Mouse (Mus musculus): ENCODE data around the gene Kank3.
"Not testable (repeated sequence)": the region's sequence is repeated elsewhere in the genome, so short reads cannot be mapped to it uniquely, and the experiment has no call there.

Gene Kank3

GRCm38 (mm10) chr17:33808192-33808591, 2.1 kb upstream of the Kank3 start:
- no peak for DNase-seq

GRCm38 (mm10) chr17:33811142-33811516, 810 bp downstream of the Kank3 start:
- no peak for DNase-seq

DNA sequence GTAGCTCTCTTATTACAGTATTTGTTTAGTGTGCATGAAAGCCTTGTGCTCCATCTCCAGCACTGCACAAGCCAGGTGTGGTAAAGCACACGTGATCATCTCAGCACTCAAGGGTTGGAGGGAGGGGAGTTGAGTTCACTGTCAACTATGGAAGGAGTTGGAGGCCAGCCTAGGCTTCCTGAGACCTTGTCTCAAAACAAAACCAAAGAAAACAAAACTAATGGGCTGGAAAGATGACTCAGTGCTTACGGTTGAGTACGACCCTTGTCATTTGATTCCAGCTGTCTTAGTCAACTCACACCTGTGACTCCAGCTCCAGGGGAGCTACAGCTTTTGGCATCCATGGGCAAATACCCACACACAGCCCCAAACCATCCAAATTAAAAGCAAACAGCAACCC, 2.2 kb downstream of the Kank3 start:
- DNase-seq = no peak

GRCm38 (mm10) chr17:33812990-33813389, 2.7 kb downstream of the Kank3 start:
- no peak for DNase-seq

DNA sequence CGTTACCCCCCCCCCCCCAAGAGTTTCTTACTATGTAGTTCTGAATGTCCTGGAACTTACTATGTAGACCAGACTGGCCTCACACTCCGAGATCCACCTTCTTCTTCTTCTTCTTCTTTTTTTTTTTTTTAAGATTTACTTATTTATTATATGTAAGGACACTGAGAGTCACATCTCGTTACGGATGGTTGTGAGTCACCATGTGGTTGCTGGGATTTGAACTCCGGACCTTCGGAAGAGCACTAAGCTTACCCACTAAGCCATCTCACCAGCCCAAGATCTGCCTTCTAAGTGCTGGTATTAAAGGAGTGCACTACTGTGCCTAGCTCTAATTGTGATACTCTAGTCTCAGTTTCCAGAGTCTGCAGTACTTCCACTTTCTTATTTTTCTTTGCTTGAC, 5.1 kb downstream of the Kank3 start:
- no peak for DNase-seq

GRCm38 (mm10) chr17:33816612-33817011, 6.3 kb downstream of the Kank3 start:
- DNase-seq = no peak

GRCm38 (mm10) chr17:33817184-33817968, 7.1 kb downstream of the Kank3 start:
- DNase-seq = peak; percentile 82

DNA sequence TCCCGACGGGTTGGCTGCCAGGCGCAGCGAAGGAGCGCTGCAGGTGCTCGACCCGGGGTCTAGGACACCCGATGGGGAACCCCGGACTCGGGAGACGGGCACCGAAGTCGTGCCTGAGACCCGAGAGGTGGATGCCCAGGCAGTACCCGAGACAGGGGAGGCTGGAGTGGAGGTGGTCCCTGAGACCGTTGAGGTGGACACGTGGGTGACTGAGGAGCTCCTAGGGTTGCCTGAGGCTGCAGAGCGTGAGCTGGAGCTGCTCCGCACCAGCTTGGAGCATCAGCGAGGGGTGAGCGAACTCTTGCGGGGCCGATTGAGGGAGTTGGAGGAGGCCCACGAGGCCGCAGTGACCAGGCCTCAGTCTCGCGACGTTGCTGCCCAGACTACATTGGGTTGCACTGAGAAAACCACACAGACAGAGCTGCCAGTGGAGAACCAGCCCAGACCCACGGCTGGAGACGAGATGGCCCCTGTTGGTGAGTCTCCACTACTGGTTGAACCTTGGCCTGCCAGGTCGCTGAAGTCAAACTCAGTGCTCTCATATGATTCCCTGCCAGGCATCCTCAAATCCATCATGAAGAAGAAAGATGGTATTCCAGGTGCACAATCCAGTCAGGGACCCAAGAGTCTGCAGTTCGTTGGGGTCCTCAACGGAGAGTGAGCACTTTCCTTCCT, 7.8 kb downstream of the Kank3 start:
- DNase-seq = no peak

- DNase-seq = no peak
Measured at GRCm38 (mm10) chr17:33822436-33822959, 12.2 kb downstream of the Kank3 start.

- DNase-seq = not testable (repeated sequence)
Measured at GRCm38 (mm10) chr17:33823171-33823570, 12.9 kb downstream of the Kank3 start.

- peak; percentile 99 for DNase-seq
Measured at GRCm38 (mm10) chr17:33824084-33824996, 14.0 kb downstream of the Kank3 start, which contains the start of the genes Rps28 and Ndufa7. TSS of gene Rps28 (minus strand) at chr17:33824562. TSS of gene Ndufa7 (plus strand) at chr17:33824572.

GRCm38 (mm10) chr17:33824997-33825330, 14.6 kb downstream of the Kank3 start:
- not testable (repeated sequence) for DNase-seq

- DNase-seq = no peak
Measured at GRCm38 (mm10) chr17:33825462-33825861, 15.1 kb downstream of the Kank3 start.

GRCm38 (mm10) chr17:33826850-33827249, 16.5 kb downstream of the Kank3 start:
- DNase-seq = peak; percentile 69

DNA sequence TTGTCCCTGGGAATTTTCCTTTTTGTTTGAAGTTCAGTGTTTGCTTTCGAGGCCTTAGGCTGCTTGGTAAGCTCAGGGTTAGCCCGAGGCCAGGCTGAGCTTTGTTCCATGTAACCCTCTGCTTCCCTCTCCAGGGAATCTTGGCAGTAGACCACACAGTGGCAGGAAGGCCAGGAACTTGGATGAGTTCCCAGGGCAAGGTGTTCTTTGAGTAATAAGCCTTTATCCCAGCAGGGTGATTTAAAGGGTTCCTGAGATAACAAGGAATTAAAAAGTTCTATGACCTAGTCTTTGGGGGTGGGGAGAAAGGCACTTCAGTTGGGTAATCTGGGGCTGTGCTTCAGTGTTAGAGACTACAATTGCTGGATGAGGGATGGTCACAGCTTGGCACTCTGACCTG, 18.6 kb downstream of the Kank3 start:
- DNase-seq = no peak

DNA sequence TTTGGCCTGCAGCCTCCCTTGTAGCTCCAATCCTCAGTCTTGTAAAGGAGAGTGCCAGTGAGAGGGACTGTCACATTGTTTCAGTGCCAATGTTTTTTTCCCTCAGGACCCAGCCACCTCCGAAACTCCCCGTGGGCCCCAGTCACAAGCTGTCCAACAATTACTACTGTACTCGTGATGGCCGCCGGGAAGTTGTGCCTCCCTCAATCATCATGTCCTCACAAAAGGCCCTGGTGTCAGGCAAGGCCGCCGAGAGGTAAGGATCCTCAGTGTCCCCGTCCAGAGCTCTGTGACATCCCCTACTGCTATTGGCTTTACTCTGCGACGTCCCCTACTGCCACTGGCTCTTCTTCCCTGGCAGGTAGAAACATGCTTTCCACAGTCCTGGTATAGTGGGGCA, 19.2 kb downstream of the Kank3 start:
- DNase-seq = no peak

DNA sequence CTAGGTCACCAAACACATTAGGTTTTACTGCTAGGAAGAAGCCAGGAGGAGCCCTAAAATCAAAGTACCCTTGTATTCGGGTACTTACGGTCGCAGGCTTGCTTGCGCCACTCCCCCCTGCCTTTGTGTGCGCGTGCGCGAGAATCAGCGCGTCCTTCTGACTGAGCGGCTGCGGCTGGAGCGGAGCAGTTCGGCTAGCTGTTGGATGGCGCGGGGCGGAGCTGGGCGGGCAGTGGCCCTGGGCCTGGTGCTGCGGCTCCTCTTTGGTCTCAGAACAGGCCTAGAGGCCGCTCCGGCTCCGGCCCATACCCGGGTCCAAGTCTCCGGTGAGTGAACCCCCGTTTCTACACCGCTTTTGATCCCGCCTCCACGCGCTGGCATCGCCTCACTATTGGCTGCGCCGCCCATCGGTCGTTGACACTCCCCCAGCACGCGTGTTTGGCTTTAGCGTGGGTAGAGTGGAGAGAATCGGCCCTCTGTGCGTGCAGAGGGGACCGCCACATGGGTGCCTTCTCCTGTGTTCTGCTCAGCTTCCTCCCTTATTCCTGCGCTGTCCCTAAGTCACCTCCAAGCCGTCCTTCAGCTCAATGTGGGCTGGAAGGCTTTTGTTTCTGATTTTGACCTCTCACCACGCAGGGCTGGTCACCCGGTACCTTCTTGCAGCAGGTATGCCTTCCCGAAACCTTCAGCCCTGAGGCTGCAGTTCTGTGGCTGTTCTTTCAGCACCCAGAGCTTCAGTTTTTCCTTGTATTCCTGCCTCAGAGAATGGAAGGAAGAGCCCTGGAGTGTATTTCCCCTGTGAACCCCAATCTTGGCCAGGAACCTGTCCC, 32.9 kb downstream of the Kank3 start, which contains the start of gene Cd320:
Gene Cd320 (plus strand): TSS at position 126 of the 830 bp plus-strand sequence.
- peak; percentile 91 for DNase-seq

- no peak for DNase-seq
Measured at GRCm38 (mm10) chr17:33844196-33844595, 33.9 kb downstream of the Kank3 start.

DNA sequence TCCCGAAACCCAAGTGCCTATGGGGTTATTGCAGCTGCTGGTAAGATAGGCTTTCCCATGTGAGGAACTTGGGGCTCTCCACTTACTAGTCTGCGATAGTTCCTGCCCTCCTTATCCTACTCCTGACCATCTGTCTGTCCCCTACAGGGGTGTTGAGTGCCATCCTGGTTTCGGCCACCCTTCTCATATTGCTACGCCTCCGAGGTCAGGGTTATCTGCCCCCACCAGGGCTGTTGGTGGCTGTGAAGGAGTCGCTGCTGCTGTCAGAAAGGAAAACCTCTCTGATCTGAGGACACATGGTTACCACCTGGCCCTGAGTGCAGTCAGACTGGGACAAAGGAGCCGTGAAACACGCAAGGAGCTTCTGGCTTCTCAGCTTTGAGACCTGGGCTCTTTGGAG, 37.8 kb downstream of the Kank3 start:
- DNase-seq = no peak

DNA sequence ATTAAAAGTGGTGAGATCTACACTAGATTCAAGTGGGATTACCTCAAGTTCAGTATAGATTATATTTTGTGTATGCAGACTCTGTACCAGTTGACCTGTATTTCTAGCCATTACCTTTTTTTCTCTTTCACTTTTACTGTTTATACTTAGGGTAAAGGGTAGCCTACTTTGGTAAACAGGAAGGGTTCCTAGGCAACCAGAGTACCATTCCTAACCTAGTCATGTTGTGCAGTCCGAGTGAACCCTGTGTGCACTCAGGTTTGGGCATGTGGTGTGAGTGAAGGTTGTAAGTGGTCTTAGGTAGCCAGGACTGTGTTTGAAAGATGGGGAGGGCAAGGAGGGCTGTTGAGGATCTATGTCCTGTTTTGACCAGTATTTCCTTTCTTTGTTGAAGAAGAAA, 41.0 kb downstream of the Kank3 start:
- DNase-seq = no peak

DNA sequence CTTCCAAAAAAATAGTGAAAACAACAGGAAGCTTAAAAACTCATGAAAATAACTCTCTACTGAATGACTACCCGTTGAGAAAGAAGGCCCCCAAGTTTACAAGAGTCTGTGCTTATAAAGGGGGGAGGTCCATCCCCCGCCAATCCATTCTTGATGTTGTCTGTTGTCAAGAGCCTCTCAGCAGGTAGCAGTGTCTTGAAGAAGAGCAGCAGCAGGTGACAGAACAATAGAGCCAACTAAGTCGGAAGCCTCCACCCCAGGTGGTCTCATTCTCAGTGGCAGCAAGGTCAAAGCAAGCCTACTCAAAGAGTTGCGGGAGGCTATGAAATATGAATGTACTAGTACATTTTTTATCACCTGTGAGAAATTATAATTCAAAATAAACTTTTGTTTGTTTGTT, 47.5 kb downstream of the Kank3 start:
- DNase-seq = no peak

Measured in thymus, postnatal 25 days (tissue).